Mouse (Mus musculus) CH12.LX (cell line): ENCODE results near the gene Nrg3.

ENCODE experiments used
- CHD1 ChIP-seq: IDR thresholded peaks from 2 replicates; pipeline ENCODE4 v1.6.1; 2012; ENCODE audit warnings: low read depth, low read length, improper control_type of control experiment, inconsistent platforms
- CTCF ChIP-seq, 2 experiments: IDR thresholded peaks in 1 of 2; conservative IDR thresholded peaks in 1 of 2; 2 replicates each; pipeline ENCODE4 v1.5.1; 2011 to 2012; ENCODE audit warnings: low read depth in 2 of 2, low read length in 2 of 2, improper control_type of control experiment in 1 of 2, inconsistent platforms in 1 of 2, mild to moderate bottlenecking in 1 of 2, moderate library complexity in 1 of 2
- E2F4 ChIP-seq: IDR thresholded peaks from 2 replicates; pipeline ENCODE4 v1.6.1; 2011; ENCODE audit warnings: low read depth, low read length, improper control_type of control experiment; ENCODE audit not compliant: insufficient replicate concordance
- HCFC1 ChIP-seq: IDR thresholded peaks from 2 replicates; pipeline ENCODE4 v1.6.1; 2012; ENCODE audit warnings: low read depth, mild to moderate bottlenecking, inconsistent platforms, low read length, improper control_type of control experiment
- MAFK ChIP-seq: IDR thresholded peaks from 2 replicates; pipeline ENCODE4 v1.6.1; 2011; ENCODE audit warnings: low read length, improper control_type of control experiment; ENCODE audit not compliant: insufficient replicate concordance
- MAZ ChIP-seq: IDR thresholded peaks from 2 replicates; pipeline ENCODE4 v1.6.1; 2012; ENCODE audit warnings: low read depth, mild to moderate bottlenecking, inconsistent platforms, low read length, improper control_type of control experiment, moderate library complexity
- MEF2A ChIP-seq: IDR thresholded peaks from 2 replicates; pipeline ENCODE4 v1.6.1; 2014; ENCODE audit warnings: low read depth, mild to moderate bottlenecking, inconsistent platforms, low read length, improper control_type of control experiment, borderline replicate concordance
- TCF12 ChIP-seq: IDR thresholded peaks from 2 replicates; pipeline ENCODE4 v1.6.1; 2014; ENCODE audit warnings: low read depth, mild to moderate bottlenecking, inconsistent platforms, low read length, improper control_type of control experiment
- USF1 ChIP-seq: IDR thresholded peaks from 2 replicates; pipeline ENCODE4 v1.6.1; 2014; ENCODE audit warnings: low read depth, mild to moderate bottlenecking, inconsistent platforms, low read length, improper control_type of control experiment
- ZKSCAN1 ChIP-seq: IDR thresholded peaks from 2 replicates; pipeline ENCODE4 v1.6.1; 2012; ENCODE audit warnings: low read depth, inconsistent platforms, low read length, improper control_type of control experiment, borderline replicate concordance

- TF ChIP-seq E2F4 = no peak
- no peak for TF ChIP-seq CTCF (conservative IDR thresholded peaks at IDR 0.05 in 1 of 2, IDR thresholded peaks at IDR 0.05 in 1 of 2; ENCODE audit: low read depth in 2 of 2, low read length in 2 of 2)
- TF ChIP-seq ZKSCAN1 = no peak
- no peak for TF ChIP-seq MAZ
- TF ChIP-seq USF1 = no peak
- no peak for TF ChIP-seq CHD1
- no peak for TF ChIP-seq MAFK
- TF ChIP-seq MEF2A = no peak
- TF ChIP-seq TCF12 = no peak
- TF ChIP-seq HCFC1 = no peak
Measured at GRCm38 (mm10) chr14:38554636-38555035, 918.3 kb downstream of the Nrg3 start.
